ENCODE assay signal across 9 mouse cellular contexts in genomic region chr3:95282381-95282864, GRCm38 (mm10). TPM values are rescaled to one million over a fixed set of nuclear protein-coding genes. Genes with fewer than 3 reads are reported as not detected.
DNase-seq lines count a peak whose midpoint lies in the region; ATAC-seq and TF ChIP-seq lines count a peak whose summit lies in the region.
"Had no signal": no experiment of that assay in that cellular context is flagged by ENCODE, and none has a peak within 500 bp of the region (broad histone marks: within the 10 kb centered on the region; RNA-seq: fewer than 3 reads in every experiment).

No protein-coding gene starts in this region.

- no peak for TF ChIP-seq POLR2A in cortical plate, adult 2 months (IDR thresholded peaks at IDR 0.05; ENCODE audit: extremely low read depth, insufficient read depth, low read length)

- no peaks in the 10 kb centered on the region for H3K27me3 ChIP-seq in heart, embryonic 12.5 days (replicated peaks)
- no peaks in the 10 kb centered on the region for H3K27me3 ChIP-seq in megakaryocyte, embryonic 14.5 days (replicated peaks)

- WGBS in heart, embryonic 12.5 days: under 1% methylated on average over 11 of the region's 11 CpGs

- peak overlapping the region; percentile 92 for H3K27ac ChIP-seq in cortical plate, adult 2 months (ENCODE audit: insufficient read depth, low read length)
- peak overlapping the region; percentile 97 for H3K27ac ChIP-seq in heart, embryonic 12.5 days (ENCODE audit: poor library complexity, severe bottlenecking)

- H3K9me3 ChIP-seq in heart, embryonic 12.5 days (replicated peaks): no peaks in the 10 kb centered on the region
- no peaks in the 10 kb centered on the region for H3K9me3 ChIP-seq in megakaryocyte, embryonic 14.5 days

- peak overlapping the region; percentile 44 for H3K4me3 ChIP-seq in cortical plate, adult 2 months (ENCODE audit: insufficient read depth, low read length)
- H3K4me3 ChIP-seq in heart, embryonic 12.5 days: peak overlapping the region; percentile 52
- peak overlapping the region; percentile 99 for H3K4me3 ChIP-seq in megakaryocyte, embryonic 14.5 days (replicated peaks)

- ATAC-seq in heart, embryonic 12.5 days (ENCODE audit: insufficient number of reproducible peaks, low FRiP score): 0 out of 2 replicates have a peak, but pooled peaks have one; percentile 7

- H3K36me3 ChIP-seq in heart, embryonic 12.5 days: peaks cover 4% of the 10 kb centered on the region
- peaks cover 56% of the 10 kb centered on the region for H3K36me3 ChIP-seq in megakaryocyte, embryonic 14.5 days (replicated peaks; ENCODE audit: low read length)

- DNase-seq in urinary bladder, postnatal 14 days (ENCODE audit: low spot score): peak; percentile 47
- DNase-seq in urinary bladder, adult 2 months (ENCODE audit: low spot score): no peak
- peak; percentile 16 to 36 for DNase-seq in layer of hippocampus, postnatal 10 days (ENCODE audit: low spot score in 2 of 2)
- peak; percentile 58 to 79 for DNase-seq in spleen, postnatal 4 days (ENCODE audit: low spot score in 2 of 2)
- no peak for DNase-seq in right cerebral cortex, postnatal 14 days

- peaks cover 3% of the 10 kb centered on the region for H3K4me1 ChIP-seq in cortical plate, adult 2 months (ENCODE audit: control insufficient read depth, insufficient read depth, low read length)
- H3K4me1 ChIP-seq in heart, embryonic 12.5 days (replicated peaks): peaks cover 21% of the 10 kb centered on the region
- H3K4me1 ChIP-seq in megakaryocyte, embryonic 14.5 days: peaks cover 60% of the 10 kb centered on the region

- no peak for TF ChIP-seq CTCF in cortical plate, adult 2 months (IDR thresholded peaks at IDR 0.05; ENCODE audit: extremely low read depth, insufficient read depth, low read length)

- peak overlapping the region; percentile 79 for H3K4me2 ChIP-seq in heart, embryonic 12.5 days

- peak overlapping the region; percentile 79 for H3K9ac ChIP-seq in heart, embryonic 12.5 days

RNA-seq across cellular contexts. Expression of gene Prune1, which starts 0.5 kb away (rescaled TPM):
- 19.2 and 20.3 TPM in 2 replicates for polyA plus RNA-seq in urinary bladder, adult 2 months (2012; rRNA removed)
- polyA plus RNA-seq in cortical plate, adult 2 months (2012; rRNA removed): 24.8 and 26.2 TPM in 2 replicates
- 29.5 and 31.7 TPM in 2 replicates for polyA plus RNA-seq in heart, embryonic 12.5 days (2016; fragmentation: Nextera tagmentation; extraction: Ambion mirVana)
- total RNA-seq in layer of hippocampus, postnatal 10 days (2021): 10 to 100 TPM; 34.9 to 36.3 TPM
- 5.2 and 6.0 TPM in 2 replicates for polyA plus RNA-seq in megakaryocyte, embryonic 14.5 days (2012; ENCODE audit: insufficient read depth, low replicate concordance)

RNA-seq across cellular contexts. Expression of gene Mindy1, which starts 1.3 kb away (rescaled TPM):
- 69.7 and 79.9 TPM in 2 replicates for polyA plus RNA-seq in urinary bladder, adult 2 months (2012; rRNA removed)
- 29.6 and 33.9 TPM in 2 replicates for polyA plus RNA-seq in cortical plate, adult 2 months (2012; rRNA removed)
- 26.9 and 29.7 TPM in 2 replicates for polyA plus RNA-seq in heart, embryonic 12.5 days (2016; fragmentation: Nextera tagmentation; extraction: Ambion mirVana)
- total RNA-seq in layer of hippocampus, postnatal 10 days (2021): 10 to 100 TPM; 26.5 to 27.6 TPM
- polyA plus RNA-seq in megakaryocyte, embryonic 14.5 days (2012; ENCODE audit: insufficient read depth, low replicate concordance): 517 and 1,363 TPM in 2 replicates

RNA-seq across cellular contexts. Expression of gene Anxa9, which starts 24.6 kb away (rescaled TPM):
- 6.5 and 7.6 TPM in 2 replicates for polyA plus RNA-seq in urinary bladder, adult 2 months (2012; rRNA removed)
- polyA plus RNA-seq in cortical plate, adult 2 months (2012; rRNA removed): 2.3 and 2.4 TPM in 2 replicates
- 1.2 and 1.7 TPM in 2 replicates for polyA plus RNA-seq in heart, embryonic 12.5 days (2016; fragmentation: Nextera tagmentation; extraction: Ambion mirVana)
- under 1 TPM; 0.65 to 0.75 TPM for total RNA-seq in layer of hippocampus, postnatal 10 days (2021)
- 0.66 TPM in 1 of 2 replicates, not detected in the other for polyA plus RNA-seq in megakaryocyte, embryonic 14.5 days (2012; ENCODE audit: insufficient read depth, low replicate concordance)

RNA-seq across cellular contexts. Expression of gene Bnipl, which starts 31.4 kb away (rescaled TPM):
- 13.5 and 15.1 TPM in 2 replicates for polyA plus RNA-seq in urinary bladder, adult 2 months (2012; rRNA removed)
- 0.17 and 0.61 TPM in 2 replicates for polyA plus RNA-seq in cortical plate, adult 2 months (2012; rRNA removed)
- not detected in 2 replicates for polyA plus RNA-seq in heart, embryonic 12.5 days (2016; fragmentation: Nextera tagmentation; extraction: Ambion mirVana)
- total RNA-seq in layer of hippocampus, postnatal 10 days (2021): under 1 TPM in 1 of 2 experiments, not detected in 1; 0.25 TPM
- 0.30 TPM in 1 of 2 replicates, not detected in the other for polyA plus RNA-seq in megakaryocyte, embryonic 14.5 days (2012; ENCODE audit: insufficient read depth, low replicate concordance)
- total RNA-seq: heart, postnatal 36 days had no signal

RNA-seq across cellular contexts. Expression of gene Cers2, which starts 32.2 kb away (rescaled TPM):
- polyA plus RNA-seq in urinary bladder, adult 2 months (2012; rRNA removed): 119 and 126 TPM in 2 replicates
- polyA plus RNA-seq in cortical plate, adult 2 months (2012; rRNA removed): 101 and 110 TPM in 2 replicates
- 136 and 137 TPM in 2 replicates for polyA plus RNA-seq in heart, embryonic 12.5 days (2016; fragmentation: Nextera tagmentation; extraction: Ambion mirVana)
- 10 to 100 TPM; 45.4 to 46.6 TPM for total RNA-seq in layer of hippocampus, postnatal 10 days (2021)
- 36.9 and 124 TPM in 2 replicates for polyA plus RNA-seq in megakaryocyte, embryonic 14.5 days (2012; ENCODE audit: insufficient read depth, low replicate concordance)

Comparison
In these comparisons a context has a peak if more than half of its experiments do, and no peak if none do; other contexts are left out.
1. DNase-seq: peak in urinary bladder, postnatal 14 days (single experiment), layer of hippocampus, postnatal 10 days (2 of 2) and spleen, postnatal 4 days (2 of 2); none in urinary bladder, adult 2 months (single experiment) and right cerebral cortex, postnatal 14 days (single experiment).
2. H3K4me3 ChIP-seq: peak in every context shown above with its lines; median percentile 99 in megakaryocyte, embryonic 14.5 days; 52 in heart, embryonic 12.5 days; 44 in cortical plate, adult 2 months.